Mouse (Mus musculus) cerebellum, postnatal 36 days (tissue): Measurements from ENCODE around the gene Sf3b2.

ENCODE experiments used
- DNase-seq, 2 experiments: peaks; one replicate each; pipeline ENCODE4 v3.0.0; 2021 to 2022; ENCODE audit warnings: mixed read lengths in 2 of 2

Sf3b2 gene

DNA sequence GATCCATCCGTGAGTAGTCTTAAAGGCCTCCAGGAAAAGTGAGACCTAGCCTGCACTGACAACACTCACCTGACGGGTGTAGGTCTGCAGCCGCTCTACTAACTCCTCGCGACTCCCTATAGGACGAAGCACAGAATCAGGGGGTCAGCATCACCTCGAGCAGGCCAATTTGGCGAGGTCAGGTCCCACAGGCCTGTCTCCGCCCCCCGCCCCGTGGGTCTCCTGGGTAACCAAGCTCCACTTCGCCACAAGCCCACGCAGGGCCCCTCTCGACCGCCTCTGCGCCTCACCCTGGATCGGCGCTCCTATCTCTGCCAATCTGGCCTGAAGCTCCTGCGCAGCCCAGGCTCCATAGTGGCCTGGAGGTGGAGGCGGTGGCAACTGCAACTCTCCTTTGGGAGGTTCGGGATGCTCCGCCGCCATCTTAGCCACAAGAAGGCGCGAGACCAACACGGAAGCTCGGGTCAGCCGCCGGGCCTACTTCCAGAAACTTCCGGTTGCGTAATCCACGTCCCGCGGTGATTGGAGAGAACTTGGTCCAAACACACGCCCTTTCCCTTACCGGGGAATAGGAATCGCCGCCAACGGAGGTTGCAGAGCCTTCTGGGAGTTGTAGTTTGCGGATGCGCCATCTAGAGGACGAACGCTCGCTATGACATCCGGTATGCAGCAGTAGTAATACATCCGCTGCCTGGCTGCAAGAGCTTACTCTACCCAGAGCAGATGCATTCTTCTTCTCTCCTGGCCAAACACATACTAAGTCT is at the start of gene Sf3b2:
TSS of gene Sf3b2 (minus strand) at position 484 of the 764 bp plus-strand sequence.
- peak; percentile 98 to 99 for DNase-seq

DNA sequence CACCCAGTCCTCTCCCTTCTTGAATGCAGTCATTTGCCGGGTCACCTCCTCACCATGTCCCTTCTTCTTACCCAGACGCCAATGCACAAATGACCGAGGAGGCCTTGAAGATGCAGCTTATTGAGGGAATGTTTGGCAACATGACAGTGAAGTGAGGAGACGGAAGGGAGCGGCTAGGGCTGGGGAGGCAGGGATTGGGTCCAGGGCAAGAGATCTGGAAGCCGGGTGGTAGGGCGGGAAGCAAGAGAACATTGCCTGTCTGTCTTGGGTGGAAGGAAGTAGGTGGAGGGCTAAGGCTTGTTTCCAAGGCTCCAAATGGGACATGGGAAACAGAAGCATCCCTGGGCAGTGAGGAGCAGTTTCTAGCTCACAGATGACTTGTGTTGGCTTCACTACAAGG is 46.1 kb upstream of the Sf3b2 start:
- DNase-seq: no peak

DNA sequence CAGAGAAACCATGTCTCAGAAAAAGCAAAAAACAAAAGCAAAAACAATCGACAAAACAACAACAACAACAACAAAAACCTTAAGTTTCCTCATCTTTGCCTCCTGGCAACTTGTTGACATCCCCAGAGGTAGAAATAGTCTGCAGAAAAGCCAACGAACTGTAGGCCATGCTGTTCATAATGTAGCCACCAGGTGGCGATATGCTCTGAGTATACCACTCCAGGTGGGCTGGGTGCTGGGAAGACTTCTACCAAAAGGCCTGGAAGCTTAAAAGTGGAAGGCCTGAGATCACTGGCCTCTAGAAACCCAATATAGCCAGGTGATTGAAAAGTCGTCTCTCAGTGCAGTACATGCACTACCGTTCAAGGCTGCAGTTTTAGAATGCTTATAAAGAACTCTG is 42.7 kb upstream of the Sf3b2 start:
- peak; percentile 84 to 88 for DNase-seq

DNA sequence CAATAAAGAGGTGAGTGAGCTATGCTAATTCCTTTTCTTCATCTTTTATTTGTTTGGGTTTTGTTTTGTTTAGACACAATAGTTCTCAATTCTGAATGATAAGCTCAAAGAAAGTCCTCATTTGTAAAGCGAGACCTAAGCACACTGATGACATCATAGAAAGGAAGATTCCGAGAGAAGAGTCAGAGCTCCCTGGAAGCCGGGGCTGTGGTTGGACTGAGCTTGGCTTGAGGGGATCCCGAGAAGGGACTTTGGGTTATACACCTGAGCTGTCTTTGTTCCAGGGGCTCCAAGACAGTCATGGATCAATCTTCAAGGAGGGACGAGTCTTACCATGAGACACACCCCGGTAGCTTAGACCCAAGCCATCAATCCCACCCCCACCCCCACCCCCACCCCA is 40.2 kb upstream of the Sf3b2 start, which contains the start of gene Catsper1:
TSS of gene Catsper1 (plus strand) at position 301 of the 400 bp plus-strand sequence.
- no peak for DNase-seq

DNA sequence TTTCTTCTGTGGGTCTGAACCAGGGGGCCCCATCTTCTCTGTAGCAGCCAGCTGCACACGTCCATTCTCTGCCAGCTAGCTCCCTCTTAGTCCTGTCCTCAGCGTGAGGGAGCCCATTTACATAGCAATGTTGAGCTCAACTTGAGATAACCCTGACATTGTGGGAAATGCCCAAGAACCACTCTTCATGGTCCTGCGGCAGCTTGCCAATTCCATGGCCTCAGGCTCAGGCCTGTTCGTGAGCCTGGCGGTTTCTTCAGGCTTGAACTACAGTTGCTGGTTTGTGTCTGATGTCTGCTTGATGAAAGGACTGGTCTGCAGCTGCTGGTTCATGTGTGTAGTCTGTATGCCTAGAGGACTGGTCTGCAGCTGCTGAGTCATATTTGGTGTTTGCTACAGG is 39.5 kb upstream of the Sf3b2 start:
- no peak for DNase-seq

DNA sequence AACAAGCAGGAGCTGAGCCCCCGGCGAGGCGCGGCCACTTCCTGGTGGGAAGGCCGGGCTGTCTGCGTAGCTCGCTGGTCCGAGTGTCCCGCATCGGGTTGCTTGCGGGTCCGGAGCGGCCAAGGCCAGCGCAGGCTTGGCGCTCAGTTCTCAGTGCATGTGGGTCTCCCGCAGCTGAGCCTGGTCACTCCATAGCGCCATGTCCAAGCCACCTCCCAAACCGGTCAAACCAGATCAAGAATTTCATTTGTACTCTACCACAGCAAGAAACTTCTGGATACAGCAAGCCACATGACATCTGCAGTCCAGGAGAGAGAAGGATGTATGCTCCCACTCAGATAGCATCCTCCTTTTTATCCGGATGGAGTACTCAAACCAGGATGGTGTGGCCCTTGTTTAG is 32.7 kb upstream of the Sf3b2 start:
- DNase-seq: no peak

DNA sequence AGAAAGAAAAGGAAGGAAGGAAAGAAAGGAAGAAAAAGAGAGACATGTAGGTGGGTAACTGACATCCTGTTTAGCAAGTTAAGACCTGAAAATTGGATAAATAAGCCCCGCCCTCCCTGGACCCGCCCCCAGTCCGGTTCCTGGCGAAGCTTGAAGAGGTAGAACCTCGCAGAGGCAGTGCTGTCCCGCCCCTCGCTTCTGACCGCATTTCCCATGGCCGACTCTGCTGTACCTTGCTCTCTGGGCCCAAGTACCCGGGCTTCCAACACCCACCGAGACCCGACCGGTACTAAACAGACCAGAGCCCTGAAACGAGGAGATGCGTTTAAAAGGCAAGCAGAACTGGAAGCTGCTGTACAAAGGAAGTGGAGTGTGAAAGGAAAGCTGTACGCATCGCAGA is 28.5 kb upstream of the Sf3b2 start:
- no peak for DNase-seq

DNA sequence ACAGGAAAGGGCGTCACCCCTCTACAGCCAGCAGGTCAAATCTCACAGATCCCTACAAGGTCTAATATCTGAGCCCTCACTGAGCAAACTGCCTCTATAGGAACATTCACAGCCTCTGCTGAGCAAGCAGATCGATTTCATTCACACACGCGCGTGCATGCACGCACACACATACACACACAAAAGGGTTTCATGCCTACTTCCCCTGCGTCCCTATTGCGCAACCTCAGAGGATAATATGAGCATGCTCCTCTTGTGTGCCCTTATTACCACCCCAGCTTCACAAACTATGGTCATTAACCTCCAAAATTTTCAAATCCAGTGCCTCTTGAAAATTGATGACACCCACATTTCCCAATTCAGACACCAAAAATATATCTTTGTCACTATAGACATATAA is 17.9 kb upstream of the Sf3b2 start:
- no peak for DNase-seq

DNA sequence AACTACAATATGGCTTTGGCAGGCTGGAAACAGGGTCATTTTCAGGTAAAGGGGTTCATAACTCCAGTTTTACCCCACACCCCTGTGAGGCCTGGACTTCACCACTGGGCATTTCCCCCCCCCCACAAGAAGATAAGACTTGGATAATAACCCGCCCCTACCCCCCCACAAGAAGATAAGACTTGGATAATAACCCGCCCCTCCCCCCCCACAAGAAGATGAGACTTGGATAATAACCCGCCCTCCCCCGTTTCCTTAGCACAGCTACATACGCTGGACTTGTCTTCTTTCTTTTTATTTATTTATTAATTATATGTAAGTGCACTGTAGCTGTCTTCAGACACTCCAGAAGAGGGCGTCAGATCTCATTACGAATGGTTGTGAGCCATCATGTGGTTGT is 13.8 kb upstream of the Sf3b2 start:
- no peak for DNase-seq

DNA sequence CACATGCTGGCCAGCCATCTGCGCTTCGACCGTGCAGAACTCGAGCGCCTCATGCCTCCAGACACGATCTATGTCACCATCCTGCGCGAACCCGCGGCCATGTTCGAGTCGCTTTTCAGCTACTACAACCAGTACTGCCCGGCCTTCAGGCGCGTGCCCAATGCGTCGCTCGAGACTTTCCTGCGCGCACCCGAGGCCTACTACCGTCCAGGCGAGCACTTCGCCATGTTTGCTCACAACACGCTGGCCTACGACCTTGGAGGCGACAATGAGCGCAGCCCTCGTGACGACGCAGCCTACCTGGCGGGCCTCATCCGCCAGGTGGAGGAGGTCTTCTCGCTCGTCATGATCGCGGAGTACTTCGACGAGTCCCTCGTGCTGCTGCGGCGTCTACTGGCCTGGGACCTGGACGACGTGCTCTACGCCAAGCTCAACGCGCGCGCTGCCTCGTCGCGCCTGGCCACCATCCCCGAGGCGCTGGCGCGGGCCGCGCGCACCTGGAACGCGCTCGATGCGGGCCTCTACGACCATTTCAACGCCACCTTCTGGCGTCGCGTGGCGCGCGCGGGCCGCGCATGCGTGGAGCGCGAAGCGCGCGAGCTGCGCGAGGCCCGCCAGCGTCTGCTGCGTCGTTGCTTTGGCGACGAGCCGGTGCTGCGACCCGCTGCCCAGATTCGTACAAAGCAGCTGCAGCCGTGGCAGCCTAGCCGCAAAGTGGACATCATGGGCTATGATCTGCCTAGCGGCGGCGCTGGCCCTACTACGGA is 11.9 kb upstream of the Sf3b2 start:
- no peak for DNase-seq

DNA sequence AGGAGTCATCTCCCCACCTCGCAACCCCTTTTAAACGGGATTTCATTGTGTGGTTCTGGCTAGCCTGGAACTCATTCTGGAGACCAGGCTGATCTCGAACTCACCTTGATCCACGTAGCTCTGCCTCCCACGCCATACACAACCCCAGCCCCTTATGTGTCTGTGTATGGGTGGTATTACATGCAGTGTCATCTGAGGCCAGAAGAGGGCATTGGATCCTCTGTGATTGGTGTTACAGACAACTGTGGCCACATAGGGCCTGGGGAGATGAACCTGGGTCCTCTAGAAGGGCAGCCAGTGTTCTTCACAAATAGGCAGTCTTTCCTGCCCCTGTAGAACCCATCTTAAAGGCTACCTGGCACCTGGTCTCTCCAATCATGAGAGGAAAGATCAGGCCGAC is 11.0 kb upstream of the Sf3b2 start:
- no peak for DNase-seq

DNA sequence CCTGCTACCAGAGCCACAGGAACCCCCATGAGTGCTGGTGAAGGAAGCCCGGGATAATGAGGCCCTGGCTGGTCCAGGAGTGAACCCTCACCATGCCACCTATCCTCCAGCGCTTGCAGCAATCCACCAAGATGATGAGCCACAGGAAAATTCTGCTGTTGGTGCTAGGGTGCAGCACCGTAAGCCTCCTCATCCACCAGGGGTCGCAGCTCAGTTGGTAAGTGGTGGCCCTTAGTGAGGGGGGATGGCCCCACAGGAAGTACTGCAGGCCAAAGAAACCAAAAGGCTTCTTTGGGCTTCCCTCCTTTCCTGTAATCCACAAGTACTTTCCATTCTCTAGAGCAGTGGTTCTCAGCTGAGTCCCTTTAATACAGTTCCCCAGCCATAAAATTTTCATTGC is 7.2 kb upstream of the Sf3b2 start:
- DNase-seq: no peak

DNA sequence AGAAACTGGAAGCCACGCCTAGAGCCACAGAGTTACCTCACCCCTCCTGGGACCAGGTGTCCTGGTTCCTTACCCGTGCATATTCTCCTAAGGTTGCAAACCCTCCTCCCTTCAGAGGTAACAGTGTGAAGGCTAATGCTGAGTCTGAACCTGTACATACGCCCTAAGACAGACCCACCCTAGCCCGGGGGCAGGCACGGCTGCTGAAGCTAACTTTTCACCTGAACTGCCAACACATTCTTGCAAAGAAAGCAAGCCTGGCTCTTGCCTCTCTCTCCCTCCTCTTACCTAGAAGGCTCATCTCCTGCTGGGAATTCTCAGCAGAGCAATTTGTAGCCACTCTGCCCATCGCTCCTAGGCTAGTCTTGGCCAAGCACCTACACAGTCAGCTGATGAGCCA is 5.3 kb upstream of the Sf3b2 start:
- no peak for DNase-seq

DNA sequence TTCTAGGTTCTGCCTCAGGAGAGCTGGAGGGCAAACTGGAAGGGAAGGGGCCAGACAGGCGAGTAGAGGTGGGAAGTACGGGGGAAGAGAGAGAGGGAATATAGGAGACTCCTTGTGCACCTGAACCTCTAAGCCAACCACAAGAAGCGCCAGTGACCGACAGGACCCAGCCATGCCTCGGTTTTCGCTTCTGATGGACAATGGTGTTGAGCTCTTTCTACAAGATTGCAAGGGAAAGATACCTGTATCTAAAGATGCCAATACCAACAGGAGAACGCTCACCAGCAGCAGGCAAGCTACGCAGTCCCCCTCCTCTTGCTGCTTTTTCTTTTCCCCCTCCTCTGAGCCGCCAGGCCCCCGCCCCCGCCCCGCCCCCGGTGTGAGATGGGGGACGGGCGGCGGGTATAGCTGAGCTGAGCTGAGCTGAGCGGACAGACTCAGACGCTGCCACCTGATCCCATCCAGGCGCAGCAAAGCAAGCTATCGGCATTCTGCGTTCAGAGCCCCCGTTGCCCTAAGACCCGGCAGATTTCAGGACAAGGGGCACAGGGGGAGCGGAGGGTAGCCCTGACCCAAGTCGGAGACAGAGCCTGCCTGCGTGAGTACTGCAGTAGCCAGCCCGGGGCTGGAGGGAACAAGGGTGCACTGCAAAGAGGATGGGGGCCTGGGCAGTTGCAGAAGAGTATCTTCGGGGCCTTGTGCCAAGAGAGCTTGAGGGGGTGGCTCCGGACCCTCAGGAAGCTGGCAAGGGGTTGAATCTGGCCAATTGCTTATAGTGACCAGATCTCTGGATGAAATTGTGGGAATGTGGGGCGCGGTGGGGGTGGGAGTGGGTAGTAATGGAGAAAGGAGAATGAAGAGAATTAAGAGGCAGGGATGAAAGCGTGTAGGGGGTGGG is 2.9 kb upstream of the Sf3b2 start, which contains the start of gene Gal3st3:
TSS of gene Gal3st3 (plus strand) at position 429 of the 898 bp plus-strand sequence.
- DNase-seq: peak; percentile 56 to 59

DNA sequence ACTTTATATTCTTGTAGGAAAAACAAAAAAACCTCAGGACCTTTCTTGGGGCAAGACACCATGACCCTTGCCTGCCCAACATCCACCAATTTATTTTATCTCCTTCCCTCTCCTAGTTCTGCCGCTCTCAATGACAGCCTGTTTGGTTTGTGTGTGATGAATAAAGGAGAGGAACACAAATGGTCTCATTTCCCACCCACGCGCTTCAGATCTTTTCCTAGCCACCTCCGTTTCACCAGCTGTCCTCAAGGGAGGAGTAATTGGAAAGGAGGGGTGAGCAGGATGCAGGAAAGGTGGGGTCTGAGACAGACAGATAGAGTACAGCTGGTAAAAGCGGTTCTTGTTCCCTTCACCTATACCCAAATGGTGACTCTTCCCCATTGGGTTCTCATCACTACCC is 1.4 kb upstream of the Sf3b2 start:
- no peak for DNase-seq

DNA sequence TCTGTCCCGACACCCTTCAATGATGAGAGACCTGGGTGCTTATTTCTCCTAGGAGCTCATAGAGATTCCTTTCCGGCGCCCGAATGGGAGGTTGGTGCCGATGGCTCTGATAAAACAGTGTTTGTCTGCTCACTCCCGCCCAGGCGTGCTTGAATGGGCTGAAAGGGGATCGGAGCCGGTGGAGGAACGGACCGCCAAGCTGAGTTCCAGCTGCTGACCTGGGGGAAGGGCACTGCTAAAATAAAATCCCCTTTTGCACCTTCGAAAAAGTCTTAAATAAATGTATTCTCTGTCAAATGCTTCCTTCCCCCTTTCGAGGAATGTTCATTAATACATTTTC is 451 bp upstream of the Sf3b2 start:
- no peak for DNase-seq

DNA sequence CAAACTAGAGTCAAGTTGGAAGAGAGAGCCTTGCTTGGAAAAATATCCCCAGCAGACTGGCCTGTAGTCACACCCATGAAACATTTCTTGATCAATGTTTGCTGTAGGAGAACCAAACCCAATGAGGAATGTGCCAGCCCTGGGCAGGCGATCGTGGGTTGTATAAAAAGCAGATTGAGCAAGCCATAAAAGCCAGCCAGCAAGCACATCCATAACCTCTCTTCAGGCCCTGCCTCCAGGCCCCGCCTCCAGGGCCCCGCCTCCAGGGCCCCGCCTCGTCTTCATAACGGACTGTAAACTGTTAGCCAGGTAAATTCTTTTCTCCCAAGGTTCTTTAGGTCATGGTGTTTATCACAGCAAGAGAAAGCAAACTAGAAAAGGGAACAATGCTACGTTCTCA is 16.9 kb downstream of the Sf3b2 start:
- DNase-seq: no peak

DNA sequence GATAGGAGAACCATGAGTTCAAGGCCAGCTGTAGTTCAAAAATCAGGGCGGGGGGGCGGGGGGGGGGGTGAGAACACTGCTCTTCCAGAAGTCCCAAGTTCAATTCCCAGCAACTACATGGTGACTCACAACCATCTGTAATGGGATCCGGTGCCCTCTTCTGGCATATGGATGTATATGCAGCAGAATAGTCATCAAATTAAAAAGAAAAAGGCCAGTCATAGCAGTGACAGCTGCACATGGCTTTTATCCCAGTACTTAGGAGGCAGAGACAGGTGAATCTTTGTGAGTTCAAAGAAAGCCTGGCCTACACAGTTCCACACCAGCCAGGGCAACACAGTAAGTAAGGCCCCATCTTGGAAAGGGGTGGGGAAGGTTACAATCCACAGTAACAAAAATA is 18.1 kb downstream of the Sf3b2 start:
- no peak for DNase-seq

DNA sequence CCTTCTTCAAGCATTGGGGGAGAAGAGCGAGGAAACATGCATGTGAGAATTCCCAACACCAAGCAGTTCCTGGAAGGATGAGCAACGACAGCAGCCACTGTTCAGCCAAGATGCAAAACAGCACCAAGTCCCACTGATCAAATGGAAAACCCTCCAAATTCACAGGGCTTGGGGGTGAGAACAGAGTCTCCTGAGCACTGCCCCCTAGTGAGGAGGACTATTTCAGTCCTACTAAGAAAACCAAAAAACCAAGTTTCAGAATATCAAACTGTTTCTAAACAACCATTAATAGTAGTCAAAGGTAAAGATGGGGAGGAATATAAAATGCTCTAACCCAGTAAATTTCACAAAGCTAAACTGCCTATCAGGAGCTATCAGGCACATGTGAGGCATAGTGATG is 18.7 kb downstream of the Sf3b2 start:
- DNase-seq: no peak

DNA sequence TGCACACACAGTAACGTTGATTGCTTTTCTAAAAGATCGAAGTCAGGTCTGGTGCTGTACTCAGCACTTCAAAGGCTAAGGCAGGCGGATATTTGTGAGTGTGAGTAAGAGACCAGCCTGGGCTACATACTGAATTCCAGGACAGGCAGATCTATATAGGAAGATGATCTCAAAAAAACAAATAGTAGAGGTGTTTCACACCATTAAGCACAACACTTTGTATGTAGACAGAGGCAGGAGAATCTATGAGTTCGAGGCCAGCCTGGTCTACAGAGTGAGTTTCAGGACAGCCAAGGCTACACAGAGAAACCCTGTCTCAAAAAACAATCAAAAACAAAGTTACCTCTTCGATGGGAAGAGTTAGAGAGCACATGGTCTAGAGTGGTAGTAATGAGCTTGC is 19.5 kb downstream of the Sf3b2 start:
- no peak for DNase-seq

DNA sequence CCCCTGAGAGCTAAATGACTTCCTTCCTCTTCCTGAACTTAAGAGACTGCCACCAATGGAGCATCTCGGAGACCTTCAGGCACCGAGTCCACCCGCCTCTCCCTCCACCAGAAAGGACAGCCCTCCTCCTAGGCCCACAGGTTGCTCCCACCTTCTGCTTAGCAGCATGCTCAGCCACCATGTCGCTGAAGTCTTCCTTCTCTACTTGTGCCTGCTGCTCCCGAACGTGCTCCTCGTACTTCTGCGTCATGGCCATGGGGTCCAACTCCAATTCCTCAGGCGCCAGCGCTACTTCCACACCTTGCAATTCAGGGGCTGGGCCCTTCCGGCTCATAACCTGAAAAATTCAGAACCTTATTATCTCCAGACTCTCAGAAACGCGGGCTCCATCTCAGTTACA is 20.6 kb downstream of the Sf3b2 start:
- DNase-seq: no peak

DNA sequence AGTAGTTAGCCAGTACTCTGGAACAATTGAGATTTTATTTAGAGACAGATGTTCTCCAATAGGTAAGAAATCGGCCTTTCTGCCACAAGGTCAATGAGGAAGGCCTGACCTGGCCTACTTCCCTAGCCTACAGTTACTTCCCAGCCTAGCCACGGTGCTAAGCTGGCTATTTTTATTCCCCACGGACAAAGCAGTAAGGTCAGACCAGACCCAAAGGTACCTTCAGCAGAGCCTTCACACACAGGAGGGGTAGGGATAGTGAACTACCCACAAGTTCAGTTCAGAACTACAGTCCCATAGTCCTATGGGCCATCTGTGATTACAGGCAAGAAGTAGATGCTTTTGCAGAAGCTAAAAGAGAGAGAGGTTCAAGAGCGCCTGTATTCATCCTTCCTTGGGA is 21.3 kb downstream of the Sf3b2 start:
- no peak for DNase-seq
